Mouse (Mus musculus) spleen, adult 12 weeks (tissue): ENCODE results near the gene D630003M21Rik.

Experiments
- DNase-seq: peaks from one replicate; pipeline ENCODE4 v3.0.0; 2022; ENCODE audit warnings: low spot score

Gene D630003M21Rik

DNA sequence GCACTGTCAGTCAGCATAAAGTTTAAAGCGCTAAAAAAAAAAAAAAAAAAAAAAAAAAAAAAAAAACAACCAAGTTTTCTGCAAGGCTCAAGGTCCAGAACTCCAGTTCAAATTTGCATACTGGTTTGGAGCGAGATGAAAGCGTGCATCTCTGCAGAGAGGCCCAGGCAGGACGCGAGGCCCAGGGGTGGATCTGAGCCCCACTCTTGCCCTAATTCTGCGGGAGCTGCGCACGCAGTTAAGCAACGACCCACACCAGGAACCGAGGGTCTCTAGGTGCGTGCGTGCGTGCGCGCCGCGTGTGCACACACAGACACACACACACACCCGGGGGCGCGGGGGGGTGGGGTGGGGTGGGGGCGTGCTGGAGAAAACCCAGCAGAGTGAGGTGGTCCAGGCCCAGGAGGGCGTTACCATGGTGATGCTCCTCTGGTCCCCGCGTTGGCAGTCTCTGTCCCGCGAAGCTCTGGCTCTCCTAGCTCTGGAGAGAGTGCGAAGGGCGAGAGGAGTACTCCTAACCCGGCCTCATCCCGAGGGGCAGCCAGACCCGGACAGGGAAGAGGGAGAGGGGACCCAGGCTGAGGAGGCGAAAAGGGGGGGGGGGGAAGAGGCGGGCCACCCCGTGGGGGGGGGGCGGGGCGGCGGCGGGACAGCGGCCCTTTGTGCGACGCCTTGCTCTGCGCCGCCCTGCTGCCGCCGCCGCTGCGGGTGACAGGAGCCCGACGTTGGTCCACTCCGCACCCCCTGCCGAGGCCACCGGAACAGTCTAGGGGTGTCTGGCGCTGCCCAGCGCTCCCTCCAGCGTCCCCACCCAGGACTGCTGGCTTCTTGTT is at the start of gene D630003M21Rik:
TSS of gene D630003M21Rik (minus strand) at position 553 of the 833 bp plus-strand sequence.
- no peak for DNase-seq

DNA sequence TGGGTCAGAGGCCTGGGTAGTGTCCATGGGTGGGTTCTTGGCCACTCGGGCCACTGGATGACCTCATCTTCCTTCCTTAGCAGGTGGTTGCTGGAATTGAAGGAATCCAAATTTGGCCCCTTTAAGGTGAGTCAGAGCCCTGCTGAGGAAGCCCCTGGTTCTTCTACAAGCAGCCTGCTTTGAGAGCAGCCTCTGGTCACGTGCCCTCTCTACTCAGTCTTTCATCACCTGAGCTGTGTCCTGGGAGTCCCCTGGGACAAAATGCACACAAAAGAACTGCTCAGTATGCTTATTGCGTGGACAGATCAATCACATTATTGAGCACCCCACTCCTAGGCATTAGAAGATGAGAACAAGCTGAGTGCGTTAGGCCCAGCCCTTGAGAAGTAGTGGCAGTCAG is 47.9 kb upstream of the D630003M21Rik start:
- no peak for DNase-seq

DNA sequence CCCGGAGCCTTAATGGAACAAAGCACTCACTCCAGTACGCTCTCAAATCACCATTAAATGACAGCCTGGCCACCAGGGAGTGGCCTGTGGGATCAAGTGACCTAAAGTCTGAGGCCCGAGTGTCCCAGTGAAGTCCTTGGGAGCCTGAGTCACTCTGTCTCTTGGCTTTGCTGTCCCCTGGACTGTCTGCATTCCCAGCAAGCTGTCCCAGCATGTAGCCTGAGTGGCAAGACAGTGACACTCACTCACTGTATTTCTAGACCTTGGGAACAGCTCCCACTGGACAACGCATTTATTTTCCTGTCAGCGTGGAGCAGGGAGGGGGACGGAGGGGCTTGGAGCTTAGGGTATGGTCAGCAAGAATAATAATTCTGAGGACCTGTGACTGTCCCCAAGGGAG is 47.4 kb upstream of the D630003M21Rik start:
- no peak for DNase-seq

DNA sequence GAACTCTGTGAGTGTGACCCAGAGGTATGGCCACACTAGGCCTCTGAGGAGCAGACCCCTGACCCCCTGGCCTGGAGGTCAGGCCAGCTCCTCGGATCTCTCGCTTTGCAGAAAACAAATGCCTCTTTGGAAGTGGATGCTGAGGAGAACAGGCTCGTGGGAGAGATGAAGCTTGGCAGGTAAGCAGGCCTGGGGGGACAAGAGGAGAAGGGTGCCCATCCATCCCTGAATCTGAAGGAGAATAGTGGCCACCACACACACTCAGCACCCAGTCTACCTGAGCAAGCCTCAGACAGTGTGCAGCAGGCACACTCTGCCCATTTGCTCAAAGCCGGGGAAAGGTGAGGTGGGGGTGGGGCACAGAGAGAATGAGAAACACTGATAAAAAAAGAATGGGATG is 46.8 kb upstream of the D630003M21Rik start:
- no peak for DNase-seq

DNA sequence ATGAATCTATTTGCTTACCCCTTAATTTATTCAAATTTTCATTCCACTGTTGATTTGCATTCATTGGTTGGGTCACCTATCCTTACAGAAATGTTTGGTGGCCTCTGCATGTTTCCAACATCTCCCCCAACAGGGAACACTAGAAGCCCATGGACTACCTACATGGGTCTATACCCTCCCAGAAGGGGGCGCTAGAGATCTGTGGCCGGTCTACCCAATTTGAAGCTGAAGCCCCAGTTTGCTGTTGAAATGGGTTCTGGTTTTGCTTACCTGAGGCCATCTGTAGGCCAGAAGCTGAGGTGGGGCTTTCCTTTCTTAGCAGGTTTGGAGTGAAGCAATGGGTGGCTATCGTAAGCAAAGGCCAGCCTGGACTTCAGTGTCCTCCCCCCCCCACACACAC is 46.3 kb upstream of the D630003M21Rik start:
- DNase-seq, result no peak

DNA sequence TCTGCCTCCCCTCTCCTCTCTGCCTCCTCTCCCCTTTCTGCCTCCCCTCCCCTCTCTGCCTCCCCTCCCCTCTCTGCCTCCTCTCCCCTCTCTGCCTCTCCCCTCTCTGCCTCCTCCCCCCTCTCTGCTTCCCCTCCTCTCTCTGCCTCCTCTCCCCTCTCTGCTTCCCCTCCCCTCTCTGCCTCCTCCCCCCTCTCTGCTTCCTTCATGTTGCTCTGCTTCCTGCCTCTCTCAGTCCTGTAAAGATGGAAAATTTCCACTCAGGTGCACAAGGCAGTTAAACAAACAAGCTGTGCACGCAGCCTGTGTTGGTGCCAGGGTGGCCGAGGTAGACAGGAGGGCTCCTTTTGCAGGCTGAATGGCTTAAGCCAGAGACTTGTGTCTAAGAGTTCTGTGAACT is 44.6 kb upstream of the D630003M21Rik start:
- no peak for DNase-seq

DNA sequence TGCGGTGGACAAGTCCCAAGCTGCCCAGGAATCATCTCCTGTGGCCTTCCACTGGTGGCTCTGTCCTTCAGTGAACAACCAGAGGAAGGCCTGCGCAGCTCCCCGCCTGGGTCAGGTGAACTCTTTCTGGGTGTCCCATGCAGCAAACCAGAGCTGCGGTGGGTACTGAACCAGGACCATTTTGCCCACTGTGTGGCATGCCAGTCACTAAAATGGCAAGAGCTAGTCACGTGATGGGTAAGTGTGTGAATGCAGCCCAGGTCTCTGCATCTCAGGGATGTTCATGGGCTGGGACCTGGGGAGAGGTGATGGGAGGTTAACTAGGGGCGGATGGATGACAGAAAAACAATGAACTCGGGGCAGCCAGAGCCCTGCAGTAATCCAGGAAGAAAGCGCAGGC is 41.0 kb upstream of the D630003M21Rik start:
- DNase-seq, result no peak

DNA sequence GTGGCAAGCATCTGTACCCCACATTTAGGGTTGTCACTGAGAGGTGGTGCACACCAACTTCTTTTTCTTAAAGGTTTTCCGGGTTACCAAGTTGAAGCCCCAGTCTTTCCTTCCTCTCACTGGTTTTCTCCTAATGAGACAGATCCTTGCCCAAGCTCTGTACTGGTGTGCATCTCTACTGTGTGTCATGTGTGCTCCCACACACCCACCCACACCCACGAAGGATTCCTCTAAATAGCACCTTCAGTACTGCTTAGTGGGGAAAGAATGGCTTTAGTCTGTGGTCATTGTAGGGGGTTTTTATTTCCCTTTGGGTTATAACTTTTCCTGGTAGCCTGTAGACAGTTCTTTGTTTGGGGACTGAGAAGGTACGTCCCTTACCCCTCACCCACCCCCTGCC is 35.9 kb upstream of the D630003M21Rik start:
- no peak for DNase-seq

DNA sequence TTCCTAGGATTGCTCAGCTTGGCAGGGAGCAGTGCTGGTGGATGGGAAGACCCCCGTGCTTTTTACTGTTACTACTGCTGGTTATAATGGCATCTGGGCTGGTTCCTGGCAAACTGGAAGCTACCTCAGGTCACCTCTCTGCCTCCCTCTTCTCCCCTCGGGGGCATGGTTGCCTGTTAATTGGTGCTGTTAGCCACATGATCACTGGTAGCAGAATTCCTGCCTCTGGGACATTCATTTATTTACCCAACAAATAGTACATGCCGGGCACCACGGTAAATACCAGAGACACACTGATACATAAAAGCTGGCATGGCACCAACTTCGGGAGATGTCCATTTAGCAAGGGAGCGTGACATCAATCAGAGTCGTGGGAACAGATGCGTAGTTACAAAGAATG is 30.5 kb upstream of the D630003M21Rik start:
- DNase-seq, result no peak

DNA sequence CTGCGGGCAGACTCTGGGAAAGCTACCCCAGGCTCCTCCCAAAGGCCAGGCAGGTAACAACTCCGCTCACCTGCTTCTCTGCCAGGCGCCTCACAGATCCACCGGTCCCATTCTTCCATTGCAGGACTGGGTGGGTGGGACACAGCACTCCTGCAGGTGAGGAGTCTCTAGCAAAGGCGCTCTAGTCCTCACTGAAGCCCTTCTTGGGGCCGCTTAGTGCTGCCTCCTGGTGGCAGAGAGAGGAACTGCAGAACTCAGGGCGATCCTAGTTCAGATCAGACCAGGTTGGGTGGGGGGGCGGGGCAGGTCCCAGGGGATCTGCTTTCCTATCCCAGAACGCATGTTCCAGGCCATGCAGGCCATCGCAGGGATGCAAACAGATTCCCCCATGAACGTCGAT is 29.8 kb upstream of the D630003M21Rik start:
- DNase-seq, result peak; percentile 25

DNA sequence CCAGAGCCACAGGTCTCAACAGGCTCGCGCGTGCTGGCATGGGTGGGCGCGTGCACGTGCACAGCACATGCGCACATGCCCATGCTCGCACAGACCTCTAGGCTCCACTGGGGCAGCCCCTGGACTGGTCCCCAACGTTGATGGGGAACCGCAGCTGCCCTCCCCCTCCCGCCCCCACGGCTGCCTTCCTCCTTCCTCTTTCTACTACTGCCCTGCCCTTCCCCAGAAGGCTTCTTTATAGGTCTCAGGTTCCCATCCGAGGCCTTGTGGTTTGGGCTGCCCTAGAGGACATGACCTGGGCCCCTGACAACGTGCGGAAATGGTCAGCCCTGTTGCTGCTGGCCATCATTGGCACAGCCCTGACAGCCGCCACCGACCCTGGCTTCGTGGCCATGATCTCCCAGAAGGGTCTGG is 29.0 kb upstream of the D630003M21Rik start, which contains the start of gene Bpi:
TSS of gene Bpi (plus strand) at position 90 of the 414 bp plus-strand sequence.
- no peak for DNase-seq

DNA sequence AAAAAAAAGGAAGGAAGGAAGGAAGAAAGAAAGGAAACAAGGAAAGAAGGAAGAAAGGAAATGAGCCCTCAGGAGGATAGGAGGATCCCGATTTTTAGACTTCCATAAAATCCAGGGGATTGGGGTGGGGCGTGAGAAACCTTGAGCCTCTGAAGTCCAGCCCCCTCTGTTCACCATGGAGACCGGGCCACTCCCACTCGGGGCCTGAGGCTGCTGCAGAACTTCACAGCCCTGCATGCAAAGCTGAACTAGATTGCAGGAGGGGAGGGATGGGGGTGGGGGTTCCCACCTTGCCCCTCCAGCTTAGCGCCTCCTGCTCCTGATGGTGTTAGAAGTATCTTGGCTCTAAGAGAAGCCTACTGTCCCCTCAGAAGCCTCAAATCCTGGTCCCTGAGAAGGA is 27.9 kb upstream of the D630003M21Rik start:
- no peak for DNase-seq

DNA sequence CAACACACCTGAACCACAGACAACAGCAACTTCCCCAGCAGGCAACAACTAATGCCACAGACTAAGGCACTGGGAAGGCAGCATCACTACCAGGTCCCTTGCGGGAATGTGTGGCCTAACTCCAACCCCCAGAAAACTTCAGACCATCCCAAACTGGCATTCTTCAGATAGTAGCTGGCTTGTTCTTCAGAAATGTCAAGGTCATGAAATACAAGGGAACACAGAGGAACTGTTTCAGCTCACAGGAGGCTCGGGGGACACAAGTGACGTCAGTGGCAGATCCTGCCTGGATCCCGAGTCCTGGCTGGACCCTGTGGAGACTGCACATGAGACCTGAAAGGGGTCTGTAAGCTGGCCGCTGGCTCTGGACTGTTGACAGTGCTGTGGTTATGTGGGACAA is 24.8 kb upstream of the D630003M21Rik start:
- DNase-seq, result no peak

DNA sequence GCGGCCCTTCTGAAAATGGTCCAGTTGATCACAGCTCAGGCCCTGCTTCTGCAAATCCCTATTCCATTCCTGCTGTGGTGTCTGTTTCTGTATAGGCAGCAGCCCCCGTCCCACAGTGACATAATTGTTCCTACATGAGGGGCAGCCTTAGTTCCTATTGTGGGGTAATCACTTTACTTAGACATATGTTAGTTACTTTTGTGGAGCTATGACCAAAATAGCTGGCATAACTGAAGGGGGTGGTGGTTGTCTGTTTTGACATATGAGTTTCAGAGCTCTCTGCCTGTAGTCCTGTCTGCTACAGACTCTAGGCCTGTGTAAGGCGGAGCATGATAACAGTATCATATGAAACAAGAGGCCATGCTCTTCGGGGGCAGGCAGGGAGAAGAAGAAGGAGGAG is 21.5 kb upstream of the D630003M21Rik start:
- no peak for DNase-seq

DNA sequence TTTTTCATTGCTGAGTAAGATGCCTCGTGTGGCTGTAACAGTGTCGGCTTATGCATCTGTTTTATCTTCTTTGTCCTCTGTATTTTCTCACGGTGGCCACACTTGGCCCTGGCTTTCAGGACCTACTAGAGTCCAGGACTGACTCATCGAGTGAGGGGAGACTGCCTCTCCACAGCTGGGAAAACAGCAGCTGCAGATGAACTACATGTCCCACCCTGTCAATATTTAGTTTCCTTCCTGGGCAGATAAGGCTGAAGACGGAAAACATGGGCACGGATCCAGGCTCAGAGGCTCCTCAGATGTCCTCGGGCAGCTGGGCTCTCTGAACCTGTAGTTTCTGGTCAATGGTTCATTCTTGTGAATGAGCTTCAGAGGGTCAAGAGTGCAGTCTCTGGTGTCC is 19.3 kb upstream of the D630003M21Rik start:
- no peak for DNase-seq

DNA sequence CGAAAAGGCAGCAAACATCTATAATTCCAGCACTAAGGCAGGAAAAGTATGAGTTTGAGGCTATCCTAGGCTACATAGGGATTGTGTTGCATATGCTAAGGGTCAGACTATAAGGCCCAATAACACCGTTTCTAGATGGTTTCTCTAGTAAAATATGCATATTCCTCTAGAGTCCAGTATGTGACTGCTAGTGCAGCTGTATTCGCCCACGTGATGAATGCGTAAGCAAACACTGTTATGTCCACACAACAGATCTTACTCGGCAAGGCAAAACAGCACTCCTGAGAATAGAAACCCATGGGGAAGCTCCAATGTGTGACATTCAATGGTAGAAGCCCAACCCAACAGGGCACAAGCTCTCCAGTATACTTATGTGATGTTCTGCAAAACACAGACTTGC is 18.8 kb upstream of the D630003M21Rik start:
- DNase-seq, result no peak

DNA sequence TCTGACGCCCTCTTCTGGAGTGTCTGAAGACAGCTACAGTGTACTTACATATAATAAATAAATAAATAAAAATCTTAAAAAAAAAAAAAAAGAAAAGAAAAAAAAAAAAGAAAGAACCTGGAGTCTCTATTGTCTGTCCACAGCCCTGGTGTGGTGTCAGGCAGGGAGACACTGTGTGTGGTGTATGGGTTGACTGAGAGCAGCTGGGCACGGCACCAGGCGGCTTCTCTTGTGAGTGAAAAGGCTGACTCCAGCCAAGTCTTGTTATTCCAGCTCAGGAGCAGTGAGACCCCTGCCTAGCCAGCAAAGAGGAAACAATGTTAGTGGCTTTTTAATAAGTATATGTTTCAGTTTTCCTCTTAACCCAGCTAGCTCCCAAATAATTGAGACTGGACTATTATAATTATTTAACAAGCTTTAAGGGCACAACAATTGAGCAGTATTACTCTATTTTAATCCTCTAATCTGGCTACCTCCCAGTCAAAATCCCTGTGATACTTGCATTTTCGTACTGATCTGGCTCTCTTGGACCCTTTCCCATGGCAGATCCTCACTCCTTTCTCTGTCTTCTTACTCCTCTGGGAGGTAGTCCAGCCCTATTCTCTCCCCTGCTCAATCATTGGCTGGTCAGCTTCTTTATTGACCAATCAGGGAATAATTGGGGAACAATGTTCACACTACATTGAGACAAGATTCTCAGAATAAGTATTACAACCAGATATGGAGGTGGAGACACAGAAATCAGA is 16.2 kb upstream of the D630003M21Rik start:
- no peak for DNase-seq

DNA sequence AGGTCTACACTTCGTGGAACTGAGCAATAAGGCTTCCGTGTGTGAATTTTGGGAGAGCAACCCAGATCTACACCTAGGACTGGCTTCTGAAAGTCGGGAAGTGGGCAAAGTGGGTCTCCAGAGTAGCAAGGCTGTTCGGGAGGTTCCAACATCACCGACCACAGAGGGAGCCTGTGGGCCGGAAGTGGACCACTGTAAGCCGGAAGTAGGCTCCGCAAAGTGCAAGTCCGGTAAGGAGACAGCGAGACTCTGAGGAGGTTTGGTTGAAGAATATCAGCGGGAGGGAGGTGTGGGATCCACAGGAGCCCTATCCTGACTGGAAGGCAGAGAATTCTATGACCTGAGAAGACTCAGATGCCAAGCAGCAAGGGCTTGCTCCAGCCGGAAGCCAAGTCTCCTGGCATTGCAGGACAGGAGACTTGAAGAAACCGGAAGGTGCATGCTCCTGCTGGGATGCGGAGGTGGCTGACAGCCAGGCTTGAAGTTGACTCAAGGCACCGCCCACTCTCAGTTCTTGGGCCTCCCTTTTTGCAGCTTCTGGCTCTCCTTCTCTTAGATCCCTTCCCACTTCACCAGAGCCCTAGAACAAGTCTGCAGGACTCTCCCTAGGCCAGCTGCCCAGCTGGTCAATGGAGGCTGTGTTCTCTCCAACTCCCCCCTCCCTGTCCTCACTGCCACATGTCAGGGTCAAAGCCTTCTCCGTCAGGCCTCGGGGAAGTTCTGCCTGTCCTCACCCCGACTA is 14.3 kb upstream of the D630003M21Rik start:
- no peak for DNase-seq

DNA sequence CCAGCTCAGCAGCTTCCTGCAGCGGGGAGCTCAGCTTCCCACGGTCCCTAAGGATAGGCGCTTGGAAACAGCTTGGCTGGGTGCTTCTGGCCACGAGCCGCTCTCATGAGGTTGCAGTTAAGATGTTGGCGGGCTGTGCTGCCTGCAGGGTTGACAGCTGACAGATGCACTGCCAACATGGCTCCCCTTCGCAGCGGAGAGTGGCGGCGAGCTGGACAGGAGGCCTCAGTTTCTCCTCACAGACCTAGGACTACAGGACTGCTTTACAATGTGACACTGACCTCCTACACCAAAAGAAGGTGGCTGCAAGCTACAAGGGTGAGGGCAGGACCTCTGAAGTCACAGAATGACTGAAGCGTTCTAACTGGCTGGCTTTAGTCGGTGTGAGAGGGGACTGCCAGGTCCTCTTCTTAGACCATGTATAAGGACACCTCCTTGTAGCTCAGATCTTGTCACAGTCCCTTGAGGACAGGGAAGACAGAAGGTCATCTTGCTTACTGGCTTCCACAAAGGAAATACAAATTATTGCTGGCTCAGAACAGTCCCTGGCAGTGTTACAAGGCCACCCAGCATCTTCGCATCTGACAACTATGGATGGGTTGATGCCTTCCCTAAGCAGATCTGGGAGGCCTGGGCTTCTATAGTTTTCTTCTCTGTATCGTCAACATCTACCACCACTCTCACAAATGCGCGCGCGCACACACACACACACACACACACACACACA is 13.3 kb upstream of the D630003M21Rik start:
- no peak for DNase-seq

DNA sequence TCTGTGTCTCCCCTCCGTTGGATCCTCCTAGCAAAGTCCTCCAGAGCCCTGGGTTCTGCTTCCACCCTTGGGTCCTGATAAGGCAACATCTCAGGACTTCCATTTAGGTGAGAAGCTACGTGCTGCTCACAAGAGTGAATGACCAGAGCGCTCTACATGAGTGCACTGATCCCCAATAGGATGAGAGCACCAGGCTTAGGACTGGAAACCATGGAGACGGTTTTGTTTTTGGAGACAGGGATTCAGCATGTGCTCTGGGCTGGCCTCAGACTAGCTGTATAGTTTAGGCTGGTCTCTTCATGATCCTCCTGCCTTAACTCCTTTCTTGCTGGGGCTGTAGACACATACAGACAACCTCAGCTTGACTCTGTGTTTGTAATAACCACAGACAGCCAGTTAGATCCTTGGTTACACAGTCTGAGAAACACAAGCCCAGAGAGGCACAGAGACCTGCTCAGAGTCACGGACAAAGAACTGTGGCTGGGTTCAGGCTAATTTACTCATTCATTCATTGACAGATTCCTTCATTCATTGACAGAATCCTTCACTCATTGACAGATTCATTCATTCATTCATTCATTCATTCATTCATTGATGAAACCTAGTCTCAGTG is 12.2 kb upstream of the D630003M21Rik start:
- no peak for DNase-seq

DNA sequence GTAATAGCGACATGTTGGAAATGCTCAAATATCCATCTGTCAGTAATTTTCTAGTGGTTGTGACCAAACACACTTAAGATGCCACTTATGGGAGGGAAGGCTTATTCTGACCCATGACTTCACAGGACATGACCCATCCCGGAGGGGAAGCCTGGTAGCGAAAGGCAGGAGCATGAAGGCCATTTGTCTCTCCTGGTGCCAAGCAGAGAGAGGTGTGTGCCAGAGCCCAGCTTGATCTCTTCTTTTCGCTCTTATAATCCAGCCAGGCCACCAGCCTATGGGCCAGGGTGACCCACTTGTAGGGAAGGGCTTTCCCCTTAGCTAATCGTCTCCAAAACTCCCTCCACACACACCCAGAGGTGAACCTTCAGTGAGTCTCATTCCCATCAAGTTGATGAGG is 9.1 kb upstream of the D630003M21Rik start:
- DNase-seq, result no peak

DNA sequence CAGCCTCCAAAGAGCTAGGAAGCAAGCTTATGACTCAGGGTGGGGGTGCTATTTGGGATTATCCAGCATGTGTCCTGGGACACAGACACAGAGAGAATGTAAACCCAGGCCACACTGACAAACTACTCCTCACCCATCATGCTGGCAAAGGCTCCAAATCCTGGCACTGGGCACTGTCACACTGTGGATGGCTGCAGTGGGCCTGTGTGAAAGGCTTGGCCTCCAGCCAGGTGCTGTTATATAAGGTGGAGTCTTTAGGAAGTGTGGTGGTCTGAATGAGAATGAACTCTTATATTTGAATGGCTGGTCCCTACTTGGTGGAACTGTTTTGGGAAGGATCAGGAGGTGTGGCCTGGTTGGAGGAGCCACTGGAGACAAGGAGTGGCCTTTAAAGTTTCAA is 7.7 kb upstream of the D630003M21Rik start:
- no peak for DNase-seq
